Mouse (Mus musculus): ENCODE results near the gene Spg7. TPM values are rescaled to one million over a fixed set of nuclear protein-coding genes. Genes with fewer than 3 reads are reported as not detected.
A peak's percentile ranks its signal among the peaks of the same experiment; 100 is the strongest.

The Spg7 gene
- polyA plus RNA-seq, 1 experiment, result 361 TPM

DNA sequence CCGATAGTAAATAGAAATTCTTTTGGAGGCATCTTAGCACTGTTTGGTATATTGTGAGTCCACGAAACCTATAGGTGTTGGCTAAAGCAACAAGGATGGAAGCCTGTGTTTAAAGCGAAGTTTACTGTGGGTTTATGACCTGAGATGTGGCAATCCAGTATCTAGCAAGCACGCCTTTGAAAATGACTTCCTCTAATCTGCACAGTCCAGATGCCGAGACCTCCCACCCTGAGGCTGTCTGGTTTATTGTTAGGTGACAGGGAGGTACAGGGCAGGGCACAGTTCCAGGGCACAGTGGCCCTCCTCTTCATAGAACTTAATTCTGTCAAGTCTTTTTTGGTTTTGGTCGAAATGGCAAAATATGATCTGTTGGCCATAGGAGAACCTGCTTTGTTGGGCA, 14.5 kb downstream of the Spg7 start:
- Histone ChIP-seq H3K27ac (ENCODE audit: insufficient read depth, low read depth, low read length) (no peak overlapping the region), H3K4me3 (ENCODE audit: insufficient read depth, low read depth, low read length) (no peak overlapping the region), H3K4me1 (ENCODE audit: control insufficient read depth, insufficient read depth, low read length) (no peaks in the 10 kb centered on the region)
- TF ChIP-seq POLR2A (IDR thresholded peaks at IDR 0.05; ENCODE audit: insufficient read depth, low read depth, low read length) (no peak), CTCF (IDR thresholded peaks at IDR 0.05; ENCODE audit: insufficient read depth, low read depth, low read length) (no peak)
- 93% methylated on average over 6 of the region's 6 CpGs for WGBS

GRCm38 (mm10) chr8:123082993-123083392, 20.3 kb downstream of the Spg7 start:
- Histone ChIP-seq H3K4me1 (ENCODE audit: control insufficient read depth, insufficient read depth, low read length) (peaks cover 18% of the 10 kb centered on the region), H3K4me3 (ENCODE audit: insufficient read depth, low read depth, low read length) (no peak overlapping the region), H3K27ac (ENCODE audit: insufficient read depth, low read depth, low read length) (peak overlapping the region; percentile 92)
- 75% methylated on average over 6 of the region's 6 CpGs for WGBS
- TF ChIP-seq POLR2A (IDR thresholded peaks at IDR 0.05; ENCODE audit: insufficient read depth, low read depth, low read length), result no peak
- TF ChIP-seq CTCF (IDR thresholded peaks at IDR 0.05; ENCODE audit: insufficient read depth, low read depth, low read length), result no peak

GRCm38 (mm10) chr8:123083610-123084009, 20.9 kb downstream of the Spg7 start:
- H3K4me1 ChIP-seq (ENCODE audit: control insufficient read depth, insufficient read depth, low read length), result peaks cover 18% of the 10 kb centered on the region
- TF ChIP-seq POLR2A (IDR thresholded peaks at IDR 0.05; ENCODE audit: insufficient read depth, low read depth, low read length), result no peak
- WGBS, result 35% methylated on average over 12 of the region's 12 CpGs
- no peak overlapping the region for H3K4me3 ChIP-seq (ENCODE audit: insufficient read depth, low read depth, low read length)
- peak overlapping the region; percentile 96 for H3K27ac ChIP-seq (ENCODE audit: insufficient read depth, low read depth, low read length)

GRCm38 (mm10) chr8:123087289-123087688, 24.5 kb downstream of the Spg7 start:
- no peak overlapping the region for H3K27ac ChIP-seq (ENCODE audit: insufficient read depth, low read depth, low read length)
- TF ChIP-seq POLR2A (IDR thresholded peaks at IDR 0.05; ENCODE audit: insufficient read depth, low read depth, low read length), result no peak
- no peak for TF ChIP-seq CTCF (IDR thresholded peaks at IDR 0.05; ENCODE audit: insufficient read depth, low read depth, low read length)
- H3K4me1 ChIP-seq (ENCODE audit: control insufficient read depth, insufficient read depth, low read length), result peaks cover 18% of the 10 kb centered on the region
- 89% methylated on average over 9 of the region's 9 CpGs for WGBS
- H3K4me3 ChIP-seq (ENCODE audit: insufficient read depth, low read depth, low read length), result no peak overlapping the region

DNA sequence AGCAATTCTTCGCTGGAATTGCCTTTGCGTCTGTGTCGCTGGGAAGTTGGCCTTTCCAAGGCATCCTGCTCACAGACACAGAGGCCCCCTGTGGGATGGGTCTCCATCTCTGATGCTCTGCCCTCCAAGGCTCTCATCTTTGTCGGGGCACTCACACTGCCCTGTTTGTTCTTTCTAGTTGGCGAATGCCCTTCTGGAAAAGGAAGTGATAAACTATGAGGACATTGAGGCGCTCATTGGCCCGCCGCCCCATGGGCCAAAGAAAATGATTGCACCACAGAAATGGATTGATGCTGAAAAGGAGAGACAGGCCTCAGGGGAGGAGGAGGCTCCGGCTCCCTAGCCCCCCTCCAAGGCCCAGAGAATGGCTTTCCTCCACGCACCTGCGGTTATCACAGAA, 34.5 kb downstream of the Spg7 start:
- TF ChIP-seq CTCF (IDR thresholded peaks at IDR 0.05; ENCODE audit: insufficient read depth, low read depth, low read length), result no peak
- TF ChIP-seq POLR2A (IDR thresholded peaks at IDR 0.05; ENCODE audit: insufficient read depth, low read depth, low read length), result no peak

GRCm38 (mm10) chr8:123097786-123098584, 35.2 kb downstream of the Spg7 start:
- peaks cover 3% of the 10 kb centered on the region for H3K4me1 ChIP-seq (ENCODE audit: control insufficient read depth, insufficient read depth, low read length)
- TF ChIP-seq CTCF (IDR thresholded peaks at IDR 0.05; ENCODE audit: insufficient read depth, low read depth, low read length) (no peak), POLR2A (IDR thresholded peaks at IDR 0.05; ENCODE audit: insufficient read depth, low read depth, low read length) (no peak)
- 57% methylated on average over 12 of the region's 12 CpGs for WGBS
- 0 out of 2 replicates have a peak overlapping the region, but pooled peaks have one; percentile 29 for H3K27ac ChIP-seq (ENCODE audit: insufficient read depth, low read depth, low read length)
- no peak overlapping the region for H3K4me3 ChIP-seq (ENCODE audit: insufficient read depth, low read depth, low read length)

More for the DNA sequence above, 34.5 kb downstream of the Spg7 start:
- WGBS, result 77% methylated on average over 11 of the region's 11 CpGs
- H3K4me1 ChIP-seq (ENCODE audit: control insufficient read depth, insufficient read depth, low read length), result peaks cover 3% of the 10 kb centered on the region
- 0 out of 2 replicates have a peak overlapping the region, but pooled peaks have one; percentile 29 for H3K27ac ChIP-seq (ENCODE audit: insufficient read depth, low read depth, low read length)
- no peak overlapping the region for H3K4me3 ChIP-seq (ENCODE audit: insufficient read depth, low read depth, low read length)

- Histone ChIP-seq H3K27ac (ENCODE audit: insufficient read depth, low read depth, low read length) (no peak overlapping the region), H3K4me3 (ENCODE audit: insufficient read depth, low read depth, low read length) (no peak overlapping the region), H3K4me1 (ENCODE audit: control insufficient read depth, insufficient read depth, low read length) (peaks cover 5% of the 10 kb centered on the region)
- TF ChIP-seq CTCF (IDR thresholded peaks at IDR 0.05; ENCODE audit: insufficient read depth, low read depth, low read length), result no peak
- no peak for TF ChIP-seq POLR2A (IDR thresholded peaks at IDR 0.05; ENCODE audit: insufficient read depth, low read depth, low read length)
- 62% methylated on average over 8 of the region's 8 CpGs for WGBS
Observed at GRCm38 (mm10) chr8:123100288-123100687, 37.5 kb downstream of the Spg7 start.

GRCm38 (mm10) chr8:123101244-123101643, 38.5 kb downstream of the Spg7 start:
- WGBS, result 83% methylated on average over 4 of the region's 4 CpGs
- H3K4me1 ChIP-seq (ENCODE audit: control insufficient read depth, insufficient read depth, low read length), result peaks cover 5% of the 10 kb centered on the region
- TF ChIP-seq CTCF (IDR thresholded peaks at IDR 0.05; ENCODE audit: insufficient read depth, low read depth, low read length) (no peak), POLR2A (IDR thresholded peaks at IDR 0.05; ENCODE audit: insufficient read depth, low read depth, low read length) (no peak)
- no peak overlapping the region for H3K4me3 ChIP-seq (ENCODE audit: insufficient read depth, low read depth, low read length)
- no peak overlapping the region for H3K27ac ChIP-seq (ENCODE audit: insufficient read depth, low read depth, low read length)

Data from olfactory bulb, adult 2 months (tissue).